Mouse (Mus musculus) limb, embryonic 11.5 days (tissue): ENCODE data around the gene Wee2. TPM values are rescaled to one million over a fixed set of nuclear protein-coding genes. Genes with fewer than 3 reads are reported as not detected.

Experiments
- ATAC-seq: fragments of 200-750 bp; cut with Nextera tagmentation; 2 replicates; pipeline ENCODE4 v1.8.0; 2017; ENCODE audit warnings: low read depth; ENCODE audit not compliant: insufficient number of reproducible peaks, low FRiP score, low TSS enrichment
- DNase-seq: peaks from one replicate; pipeline ENCODE4 v3.0.0-alpha.2; 2015; ENCODE audit warnings: low spot score
- H3K27ac ChIP-seq: fragments of 300-500 bp; sonication (generic); replicated peaks from 2 replicates; pipeline ENCODE4 v1.5.1; 2014; ENCODE audit warnings: low read depth, mild to moderate bottlenecking, low read length
- H3K27me3 ChIP-seq: fragments of 300-500 bp; sonication (generic); 2 replicates; pipeline ENCODE4 v1.6.1; 2014; ENCODE audit warnings: mild to moderate bottlenecking, low read length, mixed read lengths; ENCODE audit not compliant: control insufficient read depth, insufficient read depth
- H3K36me3 ChIP-seq: fragments of 300-500 bp; sonication (generic); 2 replicates; pipeline ENCODE4 v1.6.1; 2014; ENCODE audit warnings: mild to moderate bottlenecking, low read length, moderate library complexity, mixed read lengths; ENCODE audit not compliant: control insufficient read depth, insufficient read depth
- H3K4me1 ChIP-seq: fragments of 300-500 bp; sonication (generic); 2 replicates; pipeline ENCODE4 v1.6.1; 2014; ENCODE audit warnings: low read length, mixed read lengths; ENCODE audit not compliant: control insufficient read depth, insufficient read depth
- H3K4me2 ChIP-seq: fragments of 300-500 bp; sonication (generic); 2 replicates; pipeline ENCODE4 v1.6.1; 2014; ENCODE audit warnings: low read depth, mild to moderate bottlenecking, moderate library complexity; ENCODE audit not compliant: severe bottlenecking
- H3K4me3 ChIP-seq: fragments of 300-500 bp; sonication (generic); 2 replicates; pipeline ENCODE4 v1.5.1; 2014; ENCODE audit warnings: low read depth, low read length
- H3K9ac ChIP-seq: fragments of 300-500 bp; sonication (generic); 2 replicates; pipeline ENCODE4 v1.6.1; 2014; ENCODE audit warnings: mild to moderate bottlenecking, low read length
- H3K9me3 ChIP-seq: fragments of 300-500 bp; sonication (generic); 2 replicates; pipeline ENCODE4 v1.6.1; 2016; ENCODE audit warnings: low read length; ENCODE audit not compliant: control insufficient read depth
- WGBS: fragments of 180-500 bp; shearing (Covaris S2); extraction: QIAGEN DNeasy Blood & Tissue Kit; methylation state at CpG from one replicate; pipeline ENCODE4 v1.1.7; 2014; 5-methylcytosine and 5-hydroxymethylcytosine counted together
- polyA plus RNA-seq: library from polyadenylated mRNA; unstranded; fragments of >200 nt; fragmentation: Nextera tagmentation; extraction: Ambion mirVana; gene quantifications from 2 replicates; pipeline ENCODE4 v1.2.1, GENCODE M21; 2014

Gene Wee2
- 0.07 TPM in 1 of 2 replicates, not detected in the other for polyA plus RNA-seq

DNA sequence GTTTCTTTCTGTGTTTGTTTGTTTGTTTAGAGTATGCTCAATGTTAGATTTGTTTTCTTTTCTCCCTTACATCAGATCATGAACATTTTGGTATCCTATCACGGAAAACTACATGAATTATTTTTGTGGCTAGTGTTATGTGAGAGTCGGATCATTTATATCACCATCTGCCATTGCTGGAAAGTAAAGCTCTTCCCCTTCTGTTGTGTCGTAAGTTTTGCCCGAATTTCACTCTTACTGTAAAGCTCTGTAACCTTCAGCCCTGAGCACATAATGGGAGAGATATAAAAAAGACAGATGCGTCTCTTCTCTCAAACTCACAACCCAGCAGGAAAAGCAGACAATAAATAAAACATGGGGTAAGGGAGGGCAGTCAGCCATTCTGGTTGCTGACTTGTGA is at the start of gene Wee2:
Gene Wee2 (plus strand): TSS at position 153 of the 400 bp plus-strand sequence.
- Histone ChIP-seq H3K4me2 (no peak within 1 kb of the TSS), H3K27ac (no peak within 1 kb of the TSS), H3K4me3 (no peak within 1 kb of the TSS), H3K9me3 (no peaks in the 10 kb centered on the region), H3K27me3 (no peaks in the 10 kb centered on the region), H3K9ac (no peak within 1 kb of the TSS), H3K4me1 (no peaks in the 10 kb centered on the region), H3K36me3 (no peaks in the 10 kb centered on the region)
- DNase-seq (peak; percentile 11), ATAC-seq (no peak)
- 75% methylated on average over 5 of the region's 5 CpGs for WGBS

DNA sequence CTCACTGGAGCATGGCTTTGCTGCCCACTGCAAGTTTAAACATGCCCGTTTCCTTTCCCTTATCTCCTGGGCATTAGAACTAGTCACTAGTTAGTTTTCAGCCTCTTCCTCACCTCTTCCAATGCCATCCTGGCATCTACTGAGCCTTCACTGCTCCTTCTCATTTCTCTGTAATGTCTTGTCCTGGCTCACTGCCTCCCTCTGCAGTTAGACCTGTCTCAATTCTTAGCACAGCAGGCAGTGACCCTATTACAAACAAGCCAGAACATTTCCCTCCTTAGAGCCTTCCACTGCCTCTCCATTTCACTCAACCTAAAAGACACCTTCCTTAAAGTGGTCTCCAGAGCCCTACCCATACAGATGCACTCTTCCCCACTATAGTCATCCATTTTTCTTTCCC is 47.9 kb upstream of the Wee2 start:
- Histone ChIP-seq H3K4me2 (no peak overlapping the region), H3K27ac (no peak overlapping the region), H3K9ac (no peak overlapping the region), H3K4me1 (no peaks in the 10 kb centered on the region), H3K4me3 (no peak overlapping the region), H3K27me3 (no peaks in the 10 kb centered on the region), H3K9me3 (no peaks in the 10 kb centered on the region), H3K36me3 (no peaks in the 10 kb centered on the region)
- no peak for ATAC-seq
- no peak for DNase-seq
- 90% methylated on average over 1 of the region's 1 CpGs for WGBS

DNA sequence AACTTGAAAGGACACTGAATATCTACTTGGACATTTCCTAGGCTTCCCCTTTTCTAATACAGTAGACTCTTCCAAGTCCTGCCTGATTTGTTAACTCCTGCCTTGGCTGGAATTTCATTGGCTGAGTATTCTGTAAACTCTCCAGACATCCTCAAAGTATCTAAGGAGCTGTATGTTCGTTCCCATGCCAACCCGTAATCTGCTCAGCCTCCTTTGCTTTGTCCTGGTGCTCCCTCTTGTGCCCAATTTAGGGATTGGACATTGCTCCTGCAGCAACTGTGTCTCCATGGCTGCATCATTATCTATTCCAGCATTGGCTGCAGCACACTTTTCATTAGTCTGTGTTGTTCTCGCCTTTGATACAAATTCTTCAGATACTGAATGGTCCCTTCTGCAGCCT is 45.7 kb upstream of the Wee2 start:
- ATAC-seq (no peak), DNase-seq (peak; percentile 49)
- H3K4me1 ChIP-seq, result no peaks in the 10 kb centered on the region
- H3K9me3 ChIP-seq, result no peaks in the 10 kb centered on the region
- no peak overlapping the region for H3K27ac ChIP-seq
- H3K4me3 ChIP-seq, result no peak overlapping the region
- 44% methylated on average over 3 of the region's 3 CpGs for WGBS
- no peaks in the 10 kb centered on the region for H3K27me3 ChIP-seq
- H3K36me3 ChIP-seq, result no peaks in the 10 kb centered on the region
- H3K9ac ChIP-seq, result no peak overlapping the region
- no peak overlapping the region for H3K4me2 ChIP-seq

DNA sequence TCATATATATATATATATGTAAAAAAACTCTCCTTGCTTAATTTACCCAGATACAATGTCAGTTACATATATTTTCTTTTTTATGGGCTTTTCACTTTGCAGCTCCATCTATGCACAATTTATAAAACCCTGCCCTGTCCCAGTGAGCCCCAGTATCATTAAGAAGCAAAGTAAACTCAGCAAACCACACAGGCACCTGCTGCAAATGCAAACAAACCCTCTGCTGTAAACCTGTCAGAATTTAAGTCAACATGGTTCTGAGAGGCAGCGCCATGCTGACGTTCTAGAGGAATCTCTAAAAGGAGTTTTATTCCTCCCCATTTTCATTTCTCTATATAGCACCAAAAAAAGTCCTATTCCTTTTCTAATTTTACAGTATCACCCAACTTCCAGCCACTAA is 36.9 kb upstream of the Wee2 start:
- H3K4me1 ChIP-seq, result no peaks in the 10 kb centered on the region
- 89% methylated on average over 2 of the region's 2 CpGs for whole genome bisulfite sequencing
- ATAC-seq (no peak), DNase-seq (no peak)
- H3K4me2 ChIP-seq, result no peak overlapping the region
- H3K4me3 ChIP-seq, result no peak overlapping the region
- H3K27ac ChIP-seq, result no peak overlapping the region
- no peaks in the 10 kb centered on the region for H3K27me3 ChIP-seq
- no peak overlapping the region for H3K9ac ChIP-seq
- peaks cover 6% of the 10 kb centered on the region; the same call in 1 of the 2 replicates for H3K36me3 ChIP-seq
- H3K9me3 ChIP-seq, result no peaks in the 10 kb centered on the region

DNA sequence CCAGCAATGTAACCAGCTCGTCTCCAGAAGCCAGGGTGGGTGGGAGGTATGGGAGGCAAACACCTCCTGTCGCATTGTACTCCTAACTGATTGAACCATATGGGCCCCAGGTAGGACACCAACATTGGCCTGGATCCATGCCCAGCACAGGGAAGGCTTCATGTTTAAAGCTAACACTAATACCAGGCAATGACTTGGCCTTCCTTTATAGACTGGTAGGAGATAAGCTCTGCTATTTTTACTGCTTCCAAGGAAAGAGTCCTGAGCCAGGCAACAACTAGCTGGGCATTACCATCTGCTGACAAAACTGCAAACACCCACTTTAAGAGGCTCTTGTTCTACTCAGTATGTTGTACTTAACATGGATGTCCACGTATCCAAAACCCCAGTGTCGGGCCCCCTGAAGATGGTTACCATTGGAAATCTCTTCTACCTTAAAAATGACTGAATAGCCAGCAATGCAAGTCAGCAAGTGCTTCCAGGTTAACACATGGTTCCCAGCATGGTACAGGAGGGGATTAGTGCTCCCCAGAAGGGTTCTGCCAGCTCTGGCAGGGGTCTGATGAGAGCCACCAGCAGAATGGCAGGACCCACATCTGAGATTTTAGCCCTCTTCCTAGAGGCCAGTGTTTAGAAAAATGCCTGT is 35.1 kb upstream of the Wee2 start:
- H3K36me3 ChIP-seq, result peaks cover 7% of the 10 kb centered on the region; the same call in 1 of the 2 replicates

DNA sequence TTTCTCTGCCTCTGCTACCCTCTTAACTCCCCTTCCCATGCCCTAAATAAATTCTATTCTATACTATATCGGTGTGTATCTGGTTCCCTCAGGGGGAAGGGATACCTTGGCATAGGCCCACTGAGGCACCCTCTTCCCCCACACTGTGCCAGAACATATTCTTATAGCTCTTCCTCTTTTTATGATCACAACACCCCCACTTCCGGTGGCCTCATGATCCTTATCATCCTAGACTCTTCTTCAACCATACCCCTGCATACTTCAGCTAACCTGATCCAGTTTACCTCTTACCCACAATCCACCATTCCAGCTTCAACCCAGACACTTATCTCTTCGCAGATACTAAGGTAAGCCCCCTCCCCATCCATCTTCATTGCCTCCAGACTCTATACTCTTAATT is 27.8 kb upstream of the Wee2 start:
- Histone ChIP-seq H3K9ac (no peak overlapping the region), H3K36me3 (0 out of 2 replicates have a peak, but pooled peaks cover 2% of the 10 kb centered on the region), H3K4me3 (no peak overlapping the region), H3K4me1 (no peaks in the 10 kb centered on the region), H3K4me2 (no peak overlapping the region), H3K9me3 (no peaks in the 10 kb centered on the region), H3K27ac (no peak overlapping the region), H3K27me3 (no peaks in the 10 kb centered on the region)
- WGBS, result 83% methylated on average over 3 of the region's 3 CpGs
- ATAC-seq, result no peak
- no peak for DNase-seq

More for the DNA sequence above, 35.1 kb upstream of the Wee2 start:
- no peak overlapping the region for H3K9ac ChIP-seq
- no peak overlapping the region for H3K4me2 ChIP-seq
- H3K27me3 ChIP-seq, result no peaks in the 10 kb centered on the region
- no peak overlapping the region for H3K27ac ChIP-seq
- 92% methylated on average over 4 of the region's 4 CpGs for WGBS
- H3K9me3 ChIP-seq, result no peaks in the 10 kb centered on the region
- H3K4me3 ChIP-seq, result no peak overlapping the region
- DNase-seq, result no peak
- H3K4me1 ChIP-seq, result no peaks in the 10 kb centered on the region
- ATAC-seq, result no peak

DNA sequence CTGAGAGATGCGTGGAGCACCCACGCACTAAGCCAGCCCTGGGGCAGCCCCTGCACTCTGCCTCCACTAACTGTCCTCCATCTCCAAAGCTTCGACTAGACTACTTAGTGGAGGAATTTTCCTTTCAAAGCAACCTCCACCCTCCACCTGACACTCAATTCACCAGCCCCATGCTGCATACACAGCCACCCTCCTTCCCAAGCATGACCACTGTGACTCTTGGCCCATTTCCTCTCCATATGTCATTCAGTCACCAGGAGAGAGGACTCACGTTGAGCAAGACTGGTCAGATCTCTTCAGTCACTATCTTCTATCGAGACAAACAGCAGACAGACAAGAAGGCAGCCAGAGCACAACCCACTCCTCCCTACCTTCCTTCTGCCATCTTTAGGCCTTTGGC is 25.8 kb upstream of the Wee2 start:
- Histone ChIP-seq H3K27me3 (no peaks in the 10 kb centered on the region), H3K9me3 (no peaks in the 10 kb centered on the region), H3K4me1 (no peaks in the 10 kb centered on the region), H3K4me3 (no peak overlapping the region), H3K4me2 (no peak overlapping the region), H3K9ac (no peak overlapping the region), H3K36me3 (0 out of 2 replicates have a peak, but pooled peaks cover under 1% of the 10 kb centered on the region), H3K27ac (no peak overlapping the region)
- no peak for ATAC-seq
- 84% methylated on average over 5 of the region's 5 CpGs for WGBS
- no peak for DNase-seq

DNA sequence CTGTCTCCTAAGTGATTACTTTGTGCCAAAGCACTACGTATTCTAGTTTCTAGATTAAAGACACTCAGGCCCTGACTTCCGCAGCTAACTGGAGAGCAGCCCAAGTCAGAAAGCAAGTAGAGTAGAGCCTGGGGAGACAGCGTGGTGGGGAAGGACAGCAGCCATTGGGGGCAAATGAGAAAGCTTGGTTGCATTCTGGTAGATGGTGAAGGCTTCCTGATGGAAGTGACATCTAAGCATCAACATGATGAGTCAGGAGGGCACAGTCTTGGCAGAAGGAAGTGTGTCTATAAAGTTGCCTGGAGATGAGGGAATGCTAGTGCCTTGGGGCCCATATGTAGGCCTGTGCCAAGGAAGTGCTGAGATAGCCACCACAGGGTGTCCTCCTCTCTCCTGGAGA is 25.3 kb upstream of the Wee2 start:
- Histone ChIP-seq H3K4me3 (no peak overlapping the region), H3K36me3 (no peaks in the 10 kb centered on the region), H3K9ac (no peak overlapping the region), H3K4me1 (no peaks in the 10 kb centered on the region), H3K9me3 (no peaks in the 10 kb centered on the region), H3K4me2 (no peak overlapping the region), H3K27ac (no peak overlapping the region), H3K27me3 (no peaks in the 10 kb centered on the region)
- DNase-seq (no peak), ATAC-seq (no peak)
- 91% methylated on average over 3 of the region's 3 CpGs for WGBS

DNA sequence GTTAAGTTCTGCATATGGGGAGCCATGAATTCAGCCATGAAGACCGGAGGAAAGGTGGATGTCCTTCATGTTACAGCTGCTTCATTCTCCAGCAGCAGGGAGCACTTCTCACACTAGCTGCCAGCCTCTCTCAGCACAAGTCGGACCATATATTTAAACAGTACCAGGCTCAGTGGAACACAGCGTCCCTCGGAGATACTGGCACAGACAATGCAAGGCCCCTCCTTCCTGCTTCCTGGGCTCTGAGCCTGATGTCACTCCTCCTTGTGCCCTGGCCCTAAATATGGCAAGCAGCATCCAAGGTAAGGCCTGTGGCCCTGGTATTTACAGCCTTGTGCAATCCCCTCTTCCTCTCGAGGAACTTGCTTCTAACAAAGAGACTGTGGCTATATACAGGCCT is 23.1 kb upstream of the Wee2 start:
- WGBS, result 71% methylated on average over 5 of the region's 5 CpGs
- H3K27me3 ChIP-seq, result no peaks in the 10 kb centered on the region
- no peak for ATAC-seq

More for the DNA sequence above, 23.1 kb upstream of the Wee2 start:
- H3K4me1 ChIP-seq, result no peaks in the 10 kb centered on the region
- no peak overlapping the region for H3K4me2 ChIP-seq
- no peaks in the 10 kb centered on the region for H3K36me3 ChIP-seq
- no peak overlapping the region for H3K27ac ChIP-seq
- DNase-seq, result no peak
- H3K4me3 ChIP-seq, result no peak overlapping the region
- H3K9me3 ChIP-seq, result no peaks in the 10 kb centered on the region
- no peak overlapping the region for H3K9ac ChIP-seq
